Mouse (Mus musculus) hindbrain, postnatal 0 days (tissue): ENCODE results near the gene Galr2. TPM values are rescaled to one million over a fixed set of nuclear protein-coding genes. Genes with fewer than 3 reads are reported as not detected.

ENCODE experiments used
- ATAC-seq: fragments of 200-750 bp; cut with Nextera tagmentation; 2 replicates; pipeline ENCODE4 v1.8.0; 2017; ENCODE audit warnings: mild to moderate bottlenecking, moderate TSS enrichment, moderate library complexity
- DNase-seq: peaks from one replicate; pipeline ENCODE4 v3.0.0-alpha.2; 2015; ENCODE audit warnings: low spot score
- H3K27ac ChIP-seq: fragments of 300-500 bp; sonication (generic); 2 replicates; pipeline ENCODE4 v1.5.1; 2014; ENCODE audit warnings: mild to moderate bottlenecking
- H3K27me3 ChIP-seq: fragments of 300-500 bp; sonication (generic); 2 replicates; pipeline ENCODE4 v1.6.1; 2014; ENCODE audit warnings: low read length, mixed read lengths; ENCODE audit not compliant: insufficient read depth
- H3K36me3 ChIP-seq: fragments of 300-500 bp; sonication (generic); 2 replicates; pipeline ENCODE4 v1.6.1; 2014; ENCODE audit warnings: low read length, mixed read lengths; ENCODE audit not compliant: insufficient read depth
- H3K4me1 ChIP-seq: fragments of 300-500 bp; sonication (generic); 2 replicates; pipeline ENCODE4 v1.6.1; 2014; ENCODE audit warnings: antibody characterized with exemption, low read length, mixed read lengths; ENCODE audit not compliant: insufficient read depth
- H3K4me2 ChIP-seq: fragments of 300-500 bp; sonication (generic); 2 replicates; pipeline ENCODE4 v1.6.1; 2014; ENCODE audit warnings: low read depth, mild to moderate bottlenecking, low read length, moderate library complexity, mixed read lengths
- H3K4me3 ChIP-seq: fragments of 300-500 bp; sonication (generic); 2 replicates; pipeline ENCODE4 v1.5.1; 2014; ENCODE audit warnings: low read length
- H3K9ac ChIP-seq: fragments of 300-500 bp; sonication (generic); replicated peaks from 2 replicates; pipeline ENCODE4 v1.6.1; 2014; ENCODE audit warnings: mild to moderate bottlenecking, low read length, moderate library complexity, mixed read lengths
- H3K9me3 ChIP-seq: fragments of 300-500 bp; sonication (generic); 2 replicates; pipeline ENCODE4 v1.6.1; 2016; ENCODE audit warnings: low read length, mixed read lengths
- CTCF ChIP-seq: IDR thresholded peaks from 2 replicates; pipeline ENCODE4 v1.5.1; 2016; ENCODE audit warnings: antibody characterized with exemption, control low read depth, low read depth
- WGBS: fragments of 180-500 bp; shearing (Covaris S2); extraction: QIAGEN DNeasy Blood & Tissue Kit; methylation state at CpG from one replicate; pipeline ENCODE4 v1.1.7; 2014; 5-methylcytosine and 5-hydroxymethylcytosine counted together
- polyA plus RNA-seq: library from polyadenylated mRNA; unstranded; fragments of >200 nt; fragmentation: Nextera tagmentation; extraction: Ambion mirVana; gene quantifications from 2 replicates; pipeline ENCODE4 v1.2.1, GENCODE M21; 2015
- total RNA-seq: library from RNA; depleted of rRNA; stranded (reverse); fragments of >200 nt; gene quantifications from 2 replicates; pipeline ENCODE4 v1.2.3, GENCODE M21; 2014

Galr2 gene
- total and polyA plus RNA-seq, 2 experiments from 2014 or later = 0.44 TPM; not detected in 1

- Histone ChIP-seq H3K27me3 (peaks cover 31% of the 10 kb centered on the region), H3K4me1 (peaks cover 8% of the 10 kb centered on the region), H3K36me3 (no peaks in the 10 kb centered on the region), H3K9me3 (no peaks in the 10 kb centered on the region), H3K4me2 (peak overlapping the region; percentile 54), H3K4me3 (peak overlapping the region; percentile 32), H3K9ac (0 out of 2 replicates have a peak overlapping the region, but pooled peaks have one; percentile 24), H3K27ac (no peak overlapping the region)
- WGBS = 2% methylated on average over 18 of the region's 18 CpGs
- no peak for ATAC-seq
- no peak for TF ChIP-seq CTCF
- no peak for DNase-seq
Measured at GRCm38 (mm10) chr11:116281671-116282070, 932 bp downstream of the Galr2 start.

GRCm38 (mm10) chr11:116282089-116282488 lies 1.4 kb downstream of the Galr2 start:
- TF ChIP-seq CTCF = no peak; the same call in 1 of the 2 replicates
- no peaks in the 10 kb centered on the region for H3K36me3 ChIP-seq
- peak overlapping the region; percentile 32 for H3K4me3 ChIP-seq
- H3K4me2 ChIP-seq = peak overlapping the region; percentile 54
- H3K27ac ChIP-seq = no peak overlapping the region
- DNase-seq (no peak), ATAC-seq (no peak)
- no peak overlapping the region for H3K9ac ChIP-seq
- under 1% methylated on average over 11 of the region's 11 CpGs for WGBS
- peaks cover 8% of the 10 kb centered on the region for H3K4me1 ChIP-seq
- H3K9me3 ChIP-seq = no peaks in the 10 kb centered on the region
- peaks cover 31% of the 10 kb centered on the region for H3K27me3 ChIP-seq

DNA sequence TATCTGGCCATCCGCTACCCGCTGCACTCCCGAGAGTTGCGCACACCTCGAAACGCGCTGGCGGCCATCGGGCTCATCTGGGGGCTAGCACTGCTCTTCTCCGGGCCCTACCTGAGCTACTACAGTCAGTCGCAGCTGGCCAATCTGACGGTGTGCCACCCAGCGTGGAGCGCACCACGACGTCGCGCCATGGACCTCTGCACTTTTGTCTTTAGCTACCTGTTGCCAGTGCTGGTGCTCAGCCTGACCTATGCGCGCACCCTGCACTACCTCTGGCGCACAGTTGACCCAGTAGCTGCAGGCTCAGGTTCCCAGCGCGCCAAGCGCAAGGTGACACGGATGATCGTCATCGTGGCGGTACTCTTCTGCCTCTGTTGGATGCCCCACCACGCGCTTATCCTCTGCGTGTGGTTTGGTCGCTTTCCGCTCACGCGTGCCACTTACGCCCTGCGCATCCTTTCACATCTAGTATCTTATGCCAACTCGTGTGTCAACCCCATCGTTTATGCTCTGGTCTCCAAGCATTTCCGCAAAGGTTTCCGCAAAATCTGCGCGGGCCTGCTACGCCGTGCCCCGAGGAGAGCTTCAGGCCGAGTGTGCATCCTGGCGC lies 2.3 kb downstream of the Galr2 start:
- Histone ChIP-seq H3K4me1 (peaks cover 8% of the 10 kb centered on the region), H3K9me3 (no peaks in the 10 kb centered on the region), H3K27ac (no peak overlapping the region), H3K27me3 (peaks cover 31% of the 10 kb centered on the region), H3K36me3 (0 out of 2 replicates have a peak, but pooled peaks cover 6% of the 10 kb centered on the region), H3K4me2 (peak overlapping the region; percentile 31; the same call in 1 of the 2 replicates), H3K4me3 (peak overlapping the region; percentile 14; the same call in 1 of the 2 replicates), H3K9ac (no peak overlapping the region)
- no peak for TF ChIP-seq CTCF
- WGBS = 9% methylated on average over 48 of the region's 48 CpGs
- ATAC-seq = 0 out of 2 replicates have a peak, but pooled peaks have one; percentile 8
- no peak for DNase-seq

DNA sequence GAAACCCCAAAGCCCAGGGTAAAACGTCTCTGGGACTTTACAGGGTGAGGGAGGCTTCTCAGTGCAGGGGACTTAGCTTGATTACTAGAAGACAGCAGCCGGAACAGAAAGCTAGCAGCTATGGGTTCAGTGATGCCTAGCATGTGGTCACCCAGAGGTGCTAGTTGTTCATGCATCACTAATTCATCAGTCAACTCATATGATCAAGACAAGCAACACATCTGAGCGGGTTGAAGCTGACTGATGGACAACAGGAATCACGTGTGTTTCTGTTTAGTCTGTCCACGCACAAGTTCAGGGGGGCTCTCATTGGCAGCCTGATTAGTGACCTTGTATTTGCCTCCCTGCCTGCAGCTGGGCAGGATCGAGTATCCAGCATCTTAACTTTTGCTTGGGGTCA lies 3.2 kb downstream of the Galr2 start:
- TF ChIP-seq CTCF = no peak
- Histone ChIP-seq H3K4me1 (peaks cover 8% of the 10 kb centered on the region), H3K9ac (no peak overlapping the region), H3K4me3 (no peak overlapping the region), H3K4me2 (no peak overlapping the region), H3K36me3 (peaks cover 16% of the 10 kb centered on the region), H3K27me3 (peaks cover 31% of the 10 kb centered on the region), H3K27ac (no peak overlapping the region), H3K9me3 (no peaks in the 10 kb centered on the region)
- WGBS = 64% methylated on average over 6 of the region's 6 CpGs
- no peak for DNase-seq
- no peak for ATAC-seq

- H3K4me2 ChIP-seq = no peak overlapping the region
- peaks cover 8% of the 10 kb centered on the region for H3K4me1 ChIP-seq
- DNase-seq (peak; percentile 65), ATAC-seq (peak; percentile 60)
- H3K27me3 ChIP-seq = peaks cover 25% of the 10 kb centered on the region
- H3K27ac ChIP-seq = no peak overlapping the region
- no peaks in the 10 kb centered on the region for H3K9me3 ChIP-seq
- TF ChIP-seq CTCF = no peak
- no peak overlapping the region for H3K9ac ChIP-seq
- H3K36me3 ChIP-seq = peaks cover 32% of the 10 kb centered on the region
- no peak overlapping the region for H3K4me3 ChIP-seq
- WGBS = 38% methylated on average over 7 of the region's 7 CpGs
Measured at GRCm38 (mm10) chr11:116285770-116286191, 5.0 kb downstream of the Galr2 start.

DNA sequence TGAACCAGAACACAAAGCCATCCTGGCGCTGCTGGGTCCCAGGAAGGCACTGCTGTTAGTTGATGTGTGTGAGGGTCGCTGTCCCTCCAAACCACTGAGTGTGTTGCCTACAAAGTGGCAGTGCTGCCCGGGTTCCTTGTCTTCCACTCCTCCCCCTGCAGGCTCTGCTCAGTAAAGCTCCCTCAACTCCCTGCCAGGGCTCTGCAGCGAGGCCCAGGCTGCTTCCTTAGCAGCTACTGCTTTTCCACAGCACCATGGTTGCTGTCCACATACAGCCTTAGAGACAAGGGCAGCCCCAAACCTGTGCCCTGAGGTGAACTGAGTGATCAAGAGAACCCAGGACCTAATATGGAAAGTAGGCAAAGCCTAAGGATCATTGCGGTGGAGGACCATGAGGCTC lies 6.6 kb downstream of the Galr2 start:
- Histone ChIP-seq H3K27me3 (peaks cover 11% of the 10 kb centered on the region), H3K9ac (no peak overlapping the region), H3K27ac (peak overlapping the region; percentile 20; the same call in 1 of the 2 replicates), H3K36me3 (peaks cover 44% of the 10 kb centered on the region), H3K4me2 (no peak overlapping the region), H3K9me3 (no peaks in the 10 kb centered on the region), H3K4me1 (no peaks in the 10 kb centered on the region; the same call in none of the 2 replicates), H3K4me3 (no peak overlapping the region)
- 70% methylated on average over 5 of the region's 5 CpGs for WGBS
- ATAC-seq (no peak), DNase-seq (no peak)
- 0 out of 2 replicates have a peak, but pooled peaks have one; percentile 7 for TF ChIP-seq CTCF

DNA sequence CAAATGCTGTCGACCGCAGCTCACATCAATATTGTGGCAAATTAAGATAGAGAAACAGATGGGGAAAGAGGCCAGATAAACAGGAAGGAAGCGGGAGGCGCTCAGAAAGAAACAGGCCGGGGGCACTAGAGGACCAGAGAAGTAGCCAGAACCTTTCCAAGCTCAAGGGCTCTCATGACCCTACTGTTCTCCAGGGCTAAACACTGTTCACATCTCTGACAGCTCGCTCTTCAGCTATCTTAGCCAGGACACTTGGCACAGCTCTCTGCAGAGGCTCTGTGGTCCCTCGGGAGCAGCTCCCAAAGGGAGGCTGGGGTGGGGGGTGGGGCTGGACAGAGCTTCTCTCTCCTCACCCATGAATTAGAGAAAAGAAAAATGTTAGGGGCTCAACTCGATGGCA lies 9.8 kb downstream of the Galr2 start:
- Histone ChIP-seq H3K9ac (no peak overlapping the region), H3K36me3 (peaks cover 66% of the 10 kb centered on the region), H3K27me3 (no peaks in the 10 kb centered on the region), H3K27ac (no peak overlapping the region), H3K4me3 (no peak overlapping the region), H3K9me3 (no peaks in the 10 kb centered on the region), H3K4me2 (no peak overlapping the region), H3K4me1 (no peaks in the 10 kb centered on the region)
- DNase-seq (no peak), ATAC-seq (no peak)
- WGBS = 83% methylated on average over 8 of the region's 8 CpGs
- no peak for TF ChIP-seq CTCF
